Mouse (Mus musculus) C2C12 (cell line): ENCODE measurements around the gene Mdm1.

Source experiments
- CTCF ChIP-seq: IDR thresholded peaks from one replicate; pipeline ENCODE4 v1.5.1; 2011; ENCODE audit not compliant: control insufficient read depth, insufficient read depth, insufficient read length
- MYOG ChIP-seq: IDR thresholded peaks from one replicate; pipeline ENCODE4 v1.6.1; 2011; ENCODE audit not compliant: control insufficient read depth, insufficient read length; ENCODE audit errors: extremely low read depth
- USF1 ChIP-seq: IDR thresholded peaks from one replicate; pipeline ENCODE4 v1.6.1; 2011; ENCODE audit warnings: low read depth, mild to moderate bottlenecking, control low read depth, moderate library complexity

DNA sequence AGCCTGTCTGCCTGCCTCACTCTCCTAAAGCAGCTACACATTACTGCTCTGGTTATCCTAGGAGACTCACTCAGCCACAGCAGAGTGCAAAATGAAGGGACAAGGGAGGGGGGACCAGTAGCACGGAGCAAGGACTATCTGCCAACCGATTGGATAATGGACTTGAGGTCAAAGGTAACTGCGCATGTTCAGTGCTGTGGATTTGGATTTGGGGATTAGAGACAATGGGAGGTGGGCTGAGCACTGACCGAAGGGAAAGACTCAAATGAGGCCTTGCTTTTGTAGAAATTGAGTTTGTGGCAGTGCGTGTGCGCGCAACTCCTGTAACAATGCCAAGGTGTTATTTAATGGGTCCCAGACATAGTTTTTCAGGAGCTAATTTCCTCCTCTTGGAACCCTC is 16.4 kb upstream of the Mdm1 start:
- TF ChIP-seq CTCF, result no peak
- no peak for TF ChIP-seq USF1
- no peak for TF ChIP-seq MYOG
